Mouse (Mus musculus) cerebellum, postnatal 4 days (tissue): Measurements from ENCODE around the gene Ccr3.
"Not testable (repeated sequence)": the region's sequence is repeated elsewhere in the genome, so short reads cannot be mapped to it uniquely, and the experiment has no call there.

Experiments used
- DNase-seq, 2 experiments: peaks; one replicate each; pipeline ENCODE4 v3.0.0; 2022; ENCODE audit warnings: low spot score in 2 of 2, mixed read lengths in 1 of 2

Gene Ccr3

DNA sequence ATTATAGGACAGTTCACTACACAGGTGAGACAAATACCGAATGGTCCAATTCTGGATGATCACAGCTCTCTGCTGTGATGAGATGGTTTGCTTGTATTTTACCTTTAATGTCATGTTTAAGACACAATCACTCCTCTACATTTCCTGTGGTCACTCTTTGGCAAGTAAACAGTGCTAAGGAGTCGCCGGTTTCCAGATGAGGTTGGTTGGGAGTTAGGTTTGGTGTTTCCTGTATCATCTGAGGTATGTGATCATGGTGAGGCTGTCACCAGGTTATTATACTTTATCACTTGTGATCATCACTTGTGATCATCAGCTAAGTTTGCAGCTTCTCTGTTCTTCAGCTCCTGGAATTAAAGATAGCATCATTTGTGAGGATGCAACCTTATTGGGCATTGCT lies 19.2 kb downstream of the Ccr3 start:
- DNase-seq, result no peak

DNA sequence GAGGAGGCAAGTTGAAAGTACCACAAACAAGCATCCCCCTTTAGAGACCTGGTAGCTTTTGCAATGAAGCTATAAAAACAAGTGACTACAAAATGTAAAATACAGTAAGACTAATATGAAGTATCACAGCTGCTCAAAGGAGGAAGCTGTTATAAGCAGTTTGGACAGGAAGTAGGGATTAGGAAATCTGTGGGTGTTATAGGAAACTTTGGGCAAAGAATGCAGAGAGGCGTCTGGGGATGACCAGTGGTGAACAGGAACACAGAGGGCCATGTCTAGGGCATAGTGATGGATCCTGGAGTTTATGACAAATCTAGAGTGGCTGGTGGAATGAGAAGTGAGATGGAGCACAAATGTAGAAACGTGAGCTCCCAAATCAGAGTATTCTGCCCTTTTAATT lies 31.8 kb downstream of the Ccr3 start:
- DNase-seq, result no peak

- DNase-seq, result no peak
These were observed 34.5 kb downstream of the Ccr3 start for GRCm38 (mm10) chr9:124056158-124056709.

GRCm38 (mm10) chr9:124059660-124060352 lies 38.0 kb downstream of the Ccr3 start:
- DNase-seq, result no peak

DNA sequence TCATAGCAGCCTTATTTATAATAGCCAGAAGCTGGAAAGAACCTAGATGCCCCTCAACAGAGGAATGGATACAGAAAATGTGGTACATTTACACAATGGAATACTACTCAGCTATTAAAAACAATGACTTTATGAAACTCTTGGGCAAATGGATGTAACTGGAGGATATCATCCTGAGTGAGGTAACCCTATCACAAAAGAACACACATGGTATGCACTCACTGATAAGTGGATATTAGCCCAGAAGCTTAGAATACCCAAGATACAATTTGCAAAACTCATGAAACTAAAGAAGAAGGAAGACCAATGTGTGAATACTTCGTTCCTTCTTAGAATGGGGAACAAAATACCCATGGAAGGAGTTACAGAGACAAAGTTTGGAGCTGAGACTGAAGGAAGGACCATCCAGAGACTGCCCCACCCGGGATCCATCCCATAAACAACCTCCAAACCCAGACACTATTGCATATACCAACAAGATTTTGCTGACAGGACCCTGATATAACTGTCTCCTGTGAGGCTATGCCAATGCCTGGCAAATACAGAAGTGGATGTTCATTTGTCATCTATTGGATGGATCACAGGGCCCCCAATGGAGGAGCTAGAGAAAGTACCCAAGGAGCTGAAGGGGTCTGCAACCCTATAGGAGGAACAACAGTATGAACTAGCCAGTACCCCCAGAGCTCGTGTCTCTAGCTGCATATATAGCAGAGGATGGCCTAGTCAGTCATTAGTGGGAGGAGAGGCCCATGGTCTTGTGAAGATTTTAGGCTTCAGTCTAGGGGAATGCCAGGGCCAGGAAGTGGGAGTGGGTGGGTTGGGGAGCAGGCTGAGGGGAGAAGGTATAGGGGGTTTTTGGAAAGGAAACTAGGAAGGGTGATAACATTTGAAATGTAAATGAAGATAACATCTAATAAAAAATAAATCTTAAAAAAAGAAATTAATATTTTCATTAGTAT lies 40.0 kb downstream of the Ccr3 start:
- DNase-seq, result not testable (repeated sequence)

DNA sequence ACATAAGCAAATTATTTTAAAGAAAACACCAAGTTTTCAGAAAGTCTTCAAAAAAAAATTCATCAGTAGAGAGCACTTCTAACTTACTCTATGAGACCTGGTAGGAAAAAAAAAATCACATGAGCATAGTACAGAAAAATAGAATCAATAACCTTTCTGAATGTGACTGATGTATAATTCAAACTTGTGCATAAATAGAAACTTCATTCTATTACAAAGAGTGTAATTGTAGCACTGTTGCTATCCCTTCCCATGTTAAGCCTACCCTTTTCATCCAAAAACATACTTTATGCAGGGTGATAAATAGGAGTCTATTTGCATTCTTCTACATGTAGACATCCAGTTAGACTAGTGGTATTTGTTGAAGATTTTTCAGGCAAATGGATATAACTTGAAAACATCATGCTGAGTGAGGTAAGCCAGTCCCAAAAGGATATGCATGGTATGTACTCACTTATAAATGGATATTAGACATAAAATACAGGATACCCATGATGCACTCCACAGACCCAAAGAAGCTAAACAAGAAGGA lies 44.9 kb downstream of the Ccr3 start:
- DNase-seq, result no peak

GRCm38 (mm10) chr9:124068098-124069058 lies 46.6 kb downstream of the Ccr3 start:
- no peak for DNase-seq

- no peak for DNase-seq
These were observed 49.7 kb downstream of the Ccr3 start for GRCm38 (mm10) chr9:124071506-124071905.

- no peak for DNase-seq
These were observed 58.0 kb downstream of the Ccr3 start for GRCm38 (mm10) chr9:124079803-124080202.

DNA sequence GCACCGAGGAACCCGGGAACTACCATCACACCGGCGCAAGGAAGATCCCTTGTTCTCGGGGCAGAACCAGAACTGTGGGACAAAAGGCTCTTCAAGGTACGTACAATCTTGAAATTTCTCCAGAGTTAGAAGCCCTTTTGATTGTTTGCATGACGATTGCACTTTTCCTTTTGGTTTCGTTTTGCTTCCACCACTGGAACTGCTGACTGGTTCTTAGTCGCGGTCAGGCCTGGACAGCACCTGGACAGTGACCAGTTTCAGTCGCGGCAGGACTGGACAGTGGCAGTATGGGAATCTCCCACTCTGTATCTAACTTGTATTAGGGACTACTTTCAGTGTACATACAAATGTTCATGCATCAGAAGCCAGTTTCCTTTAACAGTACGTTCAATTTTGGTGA lies 58.7 kb downstream of the Ccr3 start:
- DNase-seq, result not testable (repeated sequence)
